Mouse (Mus musculus): ENCODE measurements around the gene Olfr59.

DNA sequence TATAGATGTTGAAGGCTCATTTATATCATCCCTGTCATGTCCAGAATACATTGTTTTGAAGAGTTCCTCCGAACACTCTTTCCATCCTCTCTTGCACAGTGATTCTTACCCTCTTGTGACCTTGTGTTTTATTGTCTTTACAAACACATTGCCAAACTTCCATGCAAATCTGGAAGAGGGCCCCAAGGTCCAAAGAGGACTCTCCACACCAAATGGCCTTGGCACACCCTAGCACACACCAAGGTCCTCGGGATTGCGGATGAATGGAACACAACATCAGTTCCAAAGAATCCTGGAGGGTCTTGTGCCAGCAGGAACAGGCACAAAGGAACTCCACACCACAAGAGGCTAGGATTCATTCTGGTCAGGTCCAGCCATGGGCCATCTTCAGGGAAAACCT lies 42.3 kb upstream of the Olfr59 start:
- no peak for TF ChIP-seq EP300 (IDR thresholded peaks at IDR 0.05; ENCODE audit: low read depth)
- no peak for TF ChIP-seq CTCF (IDR thresholded peaks at IDR 0.05; ENCODE audit: low read depth)
